Mouse (Mus musculus) adrenal gland, adult 2 months (tissue): ENCODE data around the gene Ffar1. TPM values are rescaled to one million over a fixed set of nuclear protein-coding genes. Genes with fewer than 3 reads are reported as not detected.

ENCODE experiments used
- DNase-seq: peaks from one replicate; pipeline ENCODE4 v3.0.0; 2021
- long read RNA-seq: library from polyadenylated mRNA; stranded (forward); transcript quantifications from one replicate; pipeline ENCODE4 v2.0.0, GENCODE M21; 2021
- polyA plus RNA-seq: library from polyadenylated mRNA; depleted of rRNA; stranded (reverse); fragments of >200 nt; gene quantifications from 2 replicates; pipeline ENCODE4 v1.2.3, GENCODE M21; 2012; rRNA removed
- total RNA-seq, 2 experiments: library from RNA; stranded (reverse); gene quantifications; 2 replicates each; pipeline ENCODE4 v1.2.3; 2021

Ffar1 gene
- total RNA-seq = not detected
- polyA plus RNA-seq = not detected in 2 replicates
- long read RNA-seq = 0 reads

- no peak for DNase-seq
Measured at GRCm38 (mm10) chr7:30861464-30861863, at the start of gene Ffar1. Gene Ffar1, minus strand, starts transcription at chr7:30861564.

DNA sequence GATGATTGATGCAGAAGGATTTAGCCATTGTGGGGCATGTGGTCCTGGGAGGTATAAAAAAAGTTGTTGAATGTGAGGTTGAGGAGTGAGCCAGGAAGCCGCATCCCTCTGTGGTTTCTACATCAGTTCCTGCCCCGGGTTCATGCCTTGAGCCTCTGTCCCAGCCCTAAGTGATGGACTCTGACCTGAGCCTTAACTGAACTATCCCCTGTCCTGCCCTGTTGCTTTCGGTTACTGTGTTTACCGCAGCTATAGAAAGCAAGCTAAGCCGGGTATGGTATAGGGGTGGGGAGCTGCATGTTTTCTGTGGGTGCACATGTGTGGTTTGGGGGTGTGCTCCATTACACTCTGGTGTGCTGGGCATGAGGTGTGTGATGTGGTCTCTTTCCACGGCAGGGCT, 48.4 kb upstream of the Ffar1 start:
- no peak for DNase-seq

GRCm38 (mm10) chr7:30908992-30909431, 47.6 kb upstream of the Ffar1 start:
- DNase-seq = no peak

DNA sequence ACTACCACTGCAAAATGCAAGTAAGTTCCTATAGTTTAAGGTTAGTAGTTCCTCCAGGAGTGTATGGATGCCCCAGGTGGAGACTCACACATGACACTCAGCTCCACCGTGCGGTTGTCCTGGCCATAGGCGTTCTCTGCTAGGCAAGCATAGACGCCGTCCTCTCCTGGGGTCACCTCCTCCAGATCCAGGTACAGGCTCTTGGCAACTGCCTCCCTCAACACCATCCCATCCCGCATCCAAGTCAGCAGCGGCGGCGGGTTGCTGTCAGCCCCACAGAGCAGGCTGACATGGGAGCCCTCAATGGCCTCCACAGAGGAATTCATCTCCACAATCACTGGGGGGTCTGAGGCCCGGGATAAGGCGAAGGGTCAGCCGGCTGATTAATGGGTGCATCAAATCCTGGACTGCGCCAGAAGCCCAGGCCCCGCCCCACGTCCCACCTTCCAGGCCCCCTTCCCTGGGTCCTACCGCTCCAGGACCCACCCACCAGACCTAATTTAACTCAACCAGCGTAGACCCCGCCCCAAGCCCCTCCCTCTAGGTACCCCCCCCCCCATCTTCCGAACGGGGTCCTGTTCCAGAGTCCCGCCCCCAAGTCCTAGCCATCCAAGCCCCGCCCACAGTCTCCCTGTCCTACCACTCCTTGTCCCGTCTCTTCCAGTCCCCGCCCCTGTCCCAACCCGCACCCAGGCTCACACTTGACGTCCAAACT, 47.1 kb upstream of the Ffar1 start:
- DNase-seq = no peak

DNA sequence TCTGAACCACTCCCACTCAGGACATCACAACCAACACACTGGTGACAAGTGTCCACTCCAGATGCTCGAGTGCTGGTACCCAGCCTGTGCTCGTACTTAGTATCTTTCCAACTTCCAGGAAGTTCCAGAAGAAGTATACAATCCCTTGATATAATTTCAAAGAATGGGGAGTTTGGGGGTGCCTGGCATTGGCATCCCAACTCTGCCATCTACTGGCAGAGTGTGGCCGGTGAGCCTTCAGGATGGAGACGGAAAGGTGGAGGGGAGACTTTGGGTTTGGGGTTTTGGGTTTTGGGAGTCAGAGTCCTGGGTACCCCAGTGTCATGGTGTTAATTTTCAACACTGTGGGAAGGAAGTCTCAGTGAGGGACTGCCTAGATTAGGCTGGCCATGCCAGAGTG, 42.7 kb upstream of the Ffar1 start:
- no peak for DNase-seq

DNA sequence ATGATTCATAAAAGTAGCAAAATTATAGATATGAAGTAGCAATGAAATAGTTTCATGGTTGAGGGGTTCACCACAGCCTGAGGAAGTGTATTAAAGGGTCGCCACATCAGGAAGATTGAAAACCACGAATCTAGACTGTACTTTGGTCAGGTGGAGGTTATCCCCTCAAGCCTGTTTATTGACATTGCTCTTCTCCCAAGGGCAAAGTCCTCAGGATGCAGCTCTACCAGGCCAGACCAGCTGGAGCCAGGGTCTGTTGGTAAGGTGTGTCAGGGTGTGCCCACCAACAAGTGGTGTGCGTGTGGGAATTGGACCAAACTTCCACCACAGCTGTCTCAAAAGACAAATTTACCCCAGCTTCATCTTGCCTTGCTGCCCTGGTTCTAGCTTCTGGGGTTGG, 33.9 kb upstream of the Ffar1 start:
- no peak for DNase-seq

- DNase-seq = no peak
Measured at GRCm38 (mm10) chr7:30892515-30892914, 31.2 kb upstream of the Ffar1 start.

GRCm38 (mm10) chr7:30891746-30892145, 30.4 kb upstream of the Ffar1 start:
- DNase-seq = no peak

GRCm38 (mm10) chr7:30890681-30891080, 29.3 kb upstream of the Ffar1 start:
- no peak for DNase-seq

DNA sequence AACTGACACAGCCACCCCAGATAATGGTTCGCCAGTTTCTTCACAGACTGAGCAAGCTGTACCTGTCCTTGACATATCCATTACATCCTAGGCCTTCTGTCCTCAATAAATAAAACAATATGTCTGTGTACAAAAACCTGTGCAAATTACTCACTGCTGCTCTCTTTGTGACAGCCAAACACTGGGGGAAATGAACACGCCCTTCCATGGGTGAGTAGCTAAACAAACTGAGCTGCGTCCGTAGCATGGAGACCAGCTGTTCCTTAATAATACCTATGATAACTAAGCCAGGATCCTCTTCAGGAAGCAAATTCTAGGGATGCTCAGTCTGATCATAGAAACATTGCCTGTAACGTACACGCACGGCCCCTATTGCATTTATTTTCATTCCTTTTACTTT, 27.4 kb upstream of the Ffar1 start:
- DNase-seq = no peak

- no peak for DNase-seq
Measured at GRCm38 (mm10) chr7:30887568-30888188, 26.3 kb upstream of the Ffar1 start.

DNA sequence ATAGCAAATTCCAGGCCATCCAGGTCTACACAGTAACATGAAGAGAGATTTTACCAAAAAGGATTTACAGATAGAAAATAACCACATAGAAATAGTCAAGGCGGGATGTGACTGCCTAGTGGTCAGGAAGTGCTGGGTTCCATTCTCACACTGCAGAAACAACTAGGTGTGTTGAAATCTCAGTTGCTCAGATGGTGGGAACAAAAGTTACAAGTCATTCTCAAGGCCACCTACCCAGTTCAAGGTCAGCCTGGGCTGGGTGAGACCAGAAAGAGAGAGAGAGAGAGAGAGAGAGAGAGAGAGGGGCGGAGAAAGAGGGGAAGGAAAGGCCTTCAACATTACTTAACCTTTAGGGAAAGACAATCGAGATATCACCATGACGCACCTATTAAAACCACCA, 25.5 kb upstream of the Ffar1 start:
- peak; percentile 38 for DNase-seq

DNA sequence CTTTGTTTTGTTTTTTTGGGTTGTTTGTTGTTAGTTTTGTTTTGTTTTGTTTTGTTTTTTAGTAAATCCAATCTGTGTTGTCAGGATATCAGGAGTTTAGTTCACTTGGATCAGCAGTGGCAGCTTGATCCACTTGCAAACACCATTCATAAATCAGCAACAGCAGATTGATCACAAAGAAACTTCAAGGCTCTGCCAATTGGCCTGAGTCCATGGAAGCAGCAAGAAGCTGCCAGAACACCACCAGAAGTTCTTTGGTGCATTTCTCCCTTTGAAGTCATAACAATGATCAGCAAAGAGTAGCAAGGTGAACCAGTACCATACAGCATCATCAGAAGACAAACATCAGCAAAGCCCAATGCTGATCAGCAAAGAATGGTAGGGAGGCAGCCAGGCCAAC, 22.7 kb upstream of the Ffar1 start:
- peak; percentile 27 for DNase-seq

DNA sequence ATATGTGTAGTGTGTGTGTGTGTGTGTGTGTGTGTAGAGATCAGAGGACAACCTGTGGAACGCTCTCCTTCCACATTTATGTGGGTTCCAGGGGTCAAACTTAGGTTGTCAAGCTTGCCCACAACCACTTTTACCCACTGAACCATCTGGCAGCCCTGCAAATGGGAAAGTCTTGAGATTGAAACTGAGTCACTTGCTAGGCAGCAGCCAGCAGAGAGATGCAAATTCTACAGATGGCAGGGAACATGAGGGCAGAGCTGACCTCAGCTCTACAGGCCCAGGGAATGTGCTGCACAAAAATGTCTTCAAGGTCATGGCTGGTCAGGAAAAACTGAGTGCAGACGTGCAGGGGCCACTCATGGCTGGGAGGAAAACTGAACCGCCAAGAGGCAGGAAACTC, 20.0 kb upstream of the Ffar1 start:
- DNase-seq = no peak

DNA sequence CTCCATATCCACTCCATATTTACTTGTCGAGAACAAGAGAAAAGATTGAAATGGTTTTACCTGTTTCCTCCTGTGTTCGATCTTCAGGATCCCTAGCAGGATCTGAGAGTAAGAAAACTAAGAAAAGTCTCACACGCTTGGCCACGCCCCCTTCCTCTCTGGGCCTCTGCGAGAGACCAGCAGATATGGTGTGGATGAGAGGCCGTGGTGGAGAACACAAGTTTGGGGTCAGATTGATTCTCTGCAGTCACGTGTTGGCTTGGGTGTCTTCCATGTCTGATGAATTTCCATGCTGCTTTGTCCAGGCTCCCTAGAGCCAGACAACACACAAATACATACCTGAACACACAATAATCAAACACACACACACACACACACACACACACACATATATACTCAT, 18.8 kb upstream of the Ffar1 start, which contains the start of gene Cd22:
Gene Cd22, minus strand, starts transcription at position 167 of the 400 bp plus-strand sequence.
- no peak for DNase-seq

DNA sequence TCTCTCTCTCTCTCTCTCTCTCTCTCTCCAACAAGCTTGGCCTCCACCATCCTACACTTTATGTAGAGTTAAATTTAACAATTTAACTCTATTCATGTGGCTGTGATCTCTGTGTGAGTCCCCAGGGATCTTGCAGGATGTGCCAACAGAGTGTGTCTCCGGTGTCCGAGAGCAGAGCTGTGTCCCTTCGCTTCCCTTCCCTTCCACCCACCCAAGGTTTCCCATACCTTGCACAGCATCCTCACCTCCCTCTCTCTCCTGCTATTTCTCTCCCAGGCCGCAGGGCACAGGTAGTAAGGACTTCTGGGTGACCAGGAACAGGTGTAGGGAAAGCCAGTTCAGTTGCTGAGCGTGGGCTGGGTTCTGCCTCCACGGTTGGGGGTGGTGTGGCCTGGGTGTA, 17.6 kb upstream of the Ffar1 start:
- DNase-seq = no peak

DNA sequence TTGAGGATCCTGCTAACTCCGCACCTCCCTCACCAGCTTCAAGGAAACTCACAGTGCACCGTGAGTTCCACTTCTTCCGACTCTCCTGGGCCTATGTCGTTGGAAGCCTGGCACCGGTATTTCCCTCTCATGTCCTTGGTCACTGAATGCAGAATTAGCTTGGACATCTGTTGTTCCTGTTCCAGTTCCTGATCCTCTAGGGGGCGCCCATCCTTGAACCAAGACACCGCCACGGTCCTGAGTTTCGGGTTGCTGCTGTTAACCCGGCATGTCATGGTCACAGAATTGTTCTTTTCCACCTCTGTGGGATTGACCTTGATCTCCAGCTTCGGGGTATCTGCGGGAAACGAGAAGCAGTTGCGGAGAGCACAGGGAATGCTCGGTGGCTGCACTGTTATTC, 11.7 kb upstream of the Ffar1 start:
- peak; percentile 80 for DNase-seq

GRCm38 (mm10) chr7:30863386-30863785, 2.0 kb upstream of the Ffar1 start:
- DNase-seq = no peak

GRCm38 (mm10) chr7:30859635-30860402, 1.5 kb downstream of the Ffar1 start:
- peak; percentile 35 for DNase-seq

DNA sequence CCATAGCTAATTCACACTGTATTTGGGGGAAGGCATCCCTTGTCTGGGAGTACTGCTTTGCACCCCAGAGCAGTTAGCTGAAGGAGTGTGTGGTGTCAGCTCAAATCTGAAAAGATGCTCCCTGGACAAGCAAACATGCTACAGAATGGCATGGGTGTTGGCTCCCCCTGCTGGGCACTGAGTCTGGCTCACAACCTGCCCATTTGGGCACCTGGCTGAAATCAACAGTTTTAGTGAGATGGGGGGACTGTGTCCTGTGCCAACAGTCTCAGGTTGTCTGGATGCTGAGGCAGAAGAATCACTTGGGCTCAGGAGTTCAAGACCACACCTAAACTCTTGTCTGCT, 2.1 kb downstream of the Ffar1 start:
- peak; percentile 73 for DNase-seq

DNA sequence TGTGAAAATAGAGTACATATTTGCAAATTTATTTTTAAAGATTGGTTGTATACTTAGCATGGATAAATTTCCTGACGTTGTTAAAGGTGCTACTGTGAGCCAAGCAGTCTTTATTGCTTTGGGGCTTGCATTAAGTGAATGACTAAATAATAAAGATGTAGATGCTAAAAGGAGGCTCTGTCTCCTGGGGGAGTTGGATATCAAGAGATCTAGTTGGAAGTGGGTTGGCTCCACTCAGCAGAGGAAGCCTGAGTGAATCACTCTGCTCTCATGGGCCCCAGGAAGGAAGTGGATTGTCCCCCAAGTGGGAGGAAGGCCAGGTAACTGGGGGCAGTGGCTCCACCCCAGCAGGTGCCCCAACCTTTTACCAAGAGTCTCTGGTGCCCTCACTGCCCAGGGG, 3.6 kb downstream of the Ffar1 start:
- no peak for DNase-seq

DNA sequence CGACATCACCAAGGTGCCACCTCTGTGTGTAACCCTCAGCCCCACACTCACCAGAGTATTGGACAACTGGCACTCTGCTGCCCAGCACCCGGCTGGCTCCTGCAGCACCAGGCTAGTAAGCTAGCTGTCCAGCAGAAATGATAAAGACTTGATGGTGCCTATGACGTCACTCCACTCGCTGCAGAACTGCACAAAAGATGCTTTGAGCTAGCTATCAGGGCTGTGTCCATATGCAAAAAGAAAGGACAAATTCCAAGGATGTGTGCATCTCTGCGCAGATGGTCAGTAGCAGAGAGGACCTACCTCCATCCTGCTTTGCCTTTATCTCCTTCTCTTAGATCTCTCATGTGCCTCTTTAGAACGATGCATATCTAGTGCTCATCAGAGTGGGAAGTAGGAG, 5.3 kb downstream of the Ffar1 start, which contains the start of gene Ffar3:
Gene Ffar3, minus strand, starts transcription at position 101 of the 400 bp plus-strand sequence.
- no peak for DNase-seq

DNA sequence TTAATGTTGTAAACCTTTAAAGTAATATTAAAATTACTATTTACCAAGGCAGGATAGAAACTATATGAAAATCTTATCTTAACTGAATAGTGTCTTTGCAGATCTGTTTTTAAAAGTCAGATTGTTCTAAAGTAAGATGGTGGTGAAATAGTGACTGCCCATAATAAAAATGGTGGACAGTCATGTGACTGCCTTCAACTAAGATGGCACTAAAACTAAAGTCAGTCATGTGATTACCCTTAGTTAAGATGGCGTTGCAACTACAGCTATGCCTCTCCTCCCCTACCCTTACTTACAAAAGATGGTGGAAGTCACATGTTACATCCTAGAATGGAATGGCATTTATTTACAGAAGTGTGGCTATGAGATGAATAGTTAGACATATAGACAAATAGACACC, 9.9 kb downstream of the Ffar1 start:
- DNase-seq = no peak
